Comparison of ENCODE assay signal across 26 mouse cellular contexts in the genomic region with DNA sequence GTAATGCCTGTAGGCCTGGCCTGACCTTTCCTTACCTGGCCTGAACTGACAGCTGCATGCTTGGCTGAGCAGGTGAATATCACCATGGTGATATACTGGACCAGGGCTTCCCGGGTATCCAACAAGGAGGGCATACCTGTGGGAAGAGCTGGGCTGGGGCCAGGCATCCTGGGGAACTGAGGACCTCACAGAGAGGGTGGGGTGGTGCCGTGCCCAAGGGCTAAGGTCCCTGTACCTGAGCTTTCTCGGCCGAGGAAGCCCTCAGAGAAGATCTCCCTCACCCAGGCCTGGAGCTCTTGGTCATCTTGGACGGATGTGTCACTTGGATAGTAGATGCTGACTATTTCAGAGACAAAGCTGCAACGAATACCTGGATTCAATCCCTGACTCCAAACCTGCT. TPM values are rescaled to one million over a fixed set of nuclear protein-coding genes. Genes with fewer than 3 reads are reported as not detected.
DNase-seq lines count a peak whose midpoint lies in the region; ATAC-seq and TF ChIP-seq lines count a peak whose summit lies in the region.
"Had no signal": no experiment of that assay in that cellular context is flagged by ENCODE, and none has a peak within 500 bp of the region (broad histone marks: within the 10 kb centered on the region; RNA-seq: fewer than 3 reads in every experiment).

No protein-coding gene starts in this region.

- TF ChIP-seq CTCF in liver, postnatal 0 days (IDR thresholded peaks at IDR 0.05; ENCODE audit: low read depth), result no peak

- no peaks in the 10 kb centered on the region for H3K4me1 ChIP-seq in forebrain, embryonic 11.5 days (replicated peaks; ENCODE audit: control insufficient read depth, insufficient read depth, low read length)
- H3K4me1 ChIP-seq in forebrain, embryonic 15.5 days, result no peaks in the 10 kb centered on the region
- no peaks in the 10 kb centered on the region for H3K4me1 ChIP-seq in heart, embryonic 10.5 days
- no peaks in the 10 kb centered on the region for H3K4me1 ChIP-seq in heart, embryonic 12.5 days (replicated peaks)
- no peaks in the 10 kb centered on the region for H3K4me1 ChIP-seq in liver, postnatal 0 days (ENCODE audit: insufficient read depth)

- no peaks in the 10 kb centered on the region for H3K27me3 ChIP-seq in forebrain, embryonic 11.5 days (ENCODE audit: control insufficient read depth, insufficient read depth, low read length)
- no peaks in the 10 kb centered on the region for H3K27me3 ChIP-seq in forebrain, embryonic 15.5 days
- peaks cover 19% of the 10 kb centered on the region; the same call in 1 of the 2 replicates for H3K27me3 ChIP-seq in heart, embryonic 10.5 days (ENCODE audit: insufficient read depth, poor library complexity, severe bottlenecking)
- H3K27me3 ChIP-seq in heart, embryonic 12.5 days (replicated peaks), result peaks cover 10% of the 10 kb centered on the region; the same call in 1 of the 2 replicates
- no peaks in the 10 kb centered on the region for H3K27me3 ChIP-seq in liver, postnatal 0 days (ENCODE audit: insufficient read depth, low read length)
- H3K27me3 ChIP-seq: Patski had no signal

- no peaks in the 10 kb centered on the region for H3K9me3 ChIP-seq in forebrain, embryonic 11.5 days (ENCODE audit: control insufficient read depth, low read length)
- no peaks in the 10 kb centered on the region for H3K9me3 ChIP-seq in forebrain, embryonic 15.5 days
- no peaks in the 10 kb centered on the region for H3K9me3 ChIP-seq in heart, embryonic 10.5 days
- H3K9me3 ChIP-seq in heart, embryonic 12.5 days (replicated peaks), result no peaks in the 10 kb centered on the region
- H3K9me3 ChIP-seq in liver, postnatal 0 days (ENCODE audit: low read length), result no peaks in the 10 kb centered on the region
- H3K9me3 ChIP-seq: G1E had no signal

- no peak overlapping the region for H3K4me3 ChIP-seq in forebrain, embryonic 11.5 days (ENCODE audit: low read depth, low read length)
- no peak overlapping the region for H3K4me3 ChIP-seq in forebrain, embryonic 15.5 days
- H3K4me3 ChIP-seq in heart, embryonic 10.5 days, result no peak overlapping the region
- no peak overlapping the region for H3K4me3 ChIP-seq in heart, embryonic 12.5 days
- no peak overlapping the region for H3K4me3 ChIP-seq in liver, postnatal 0 days (ENCODE audit: low read depth, low read length)

- H3K4me2 ChIP-seq in forebrain, embryonic 11.5 days (ENCODE audit: low read depth, low read length, severe bottlenecking), result no peak overlapping the region
- H3K4me2 ChIP-seq in forebrain, embryonic 15.5 days (replicated peaks), result no peak overlapping the region
- H3K4me2 ChIP-seq in heart, embryonic 12.5 days, result no peak overlapping the region
- no peak overlapping the region for H3K4me2 ChIP-seq in liver, postnatal 0 days (ENCODE audit: low read depth, low read length)

- H3K36me3 ChIP-seq in forebrain, embryonic 11.5 days (ENCODE audit: control insufficient read depth, insufficient read depth, low read length), result no peaks in the 10 kb centered on the region
- no peaks in the 10 kb centered on the region for H3K36me3 ChIP-seq in forebrain, embryonic 15.5 days
- H3K36me3 ChIP-seq in heart, embryonic 10.5 days, result no peaks in the 10 kb centered on the region
- H3K36me3 ChIP-seq in heart, embryonic 12.5 days, result no peaks in the 10 kb centered on the region
- H3K36me3 ChIP-seq in liver, postnatal 0 days (replicated peaks; ENCODE audit: insufficient read depth, low read length), result no peaks in the 10 kb centered on the region
- H3K36me3 ChIP-seq: G1E had no signal

- peak; percentile 36 for DNase-seq in forebrain, embryonic 11.5 days (ENCODE audit: low spot score)
- peak; percentile 53 for DNase-seq in heart, adult 11 months
- DNase-seq in heart, postnatal 10 days, result no peak
- peak; percentile 59 for DNase-seq in heart, embryonic 10.5 days (ENCODE audit: low spot score)
- DNase-seq in liver, result peak; percentile 1
- DNase-seq in liver, postnatal 0 days, result no peak
- DNase-seq: adrenal gland, adult 2 months; adrenal gland, adult 8-10 months; adrenal gland, postnatal 10 days; adrenal gland, postnatal 14 days; adrenal gland, postnatal 25 days; adrenal gland, postnatal 36 days; B cell, adult 2 months; cerebellum, adult 11 months; cerebellum, adult 11-12 months had no signal

- H3K27ac ChIP-seq in forebrain, embryonic 11.5 days (ENCODE audit: low read depth, low read length), result no peak overlapping the region
- H3K27ac ChIP-seq in forebrain, embryonic 15.5 days (replicated peaks), result no peak overlapping the region
- no peak overlapping the region for H3K27ac ChIP-seq in heart, embryonic 10.5 days
- no peak overlapping the region for H3K27ac ChIP-seq in heart, embryonic 12.5 days (ENCODE audit: poor library complexity, severe bottlenecking)
- H3K27ac ChIP-seq in liver, postnatal 0 days (ENCODE audit: low read depth), result no peak overlapping the region

- WGBS in forebrain, embryonic 11.5 days, result 84% methylated on average over 6 of the region's 6 CpGs
- 86% methylated on average over 6 of the region's 6 CpGs for WGBS in forebrain, embryonic 15.5 days
- WGBS in heart, embryonic 10.5 days, result 81% methylated on average over 6 of the region's 6 CpGs
- WGBS in heart, embryonic 12.5 days, result 71% methylated on average over 6 of the region's 6 CpGs
- WGBS in liver, postnatal 0 days (ENCODE audit: insufficient replicate concordance), result 68% methylated on average over 6 of the region's 6 CpGs

- no peak for ATAC-seq in forebrain, embryonic 11.5 days (replicated peaks; ENCODE audit: low FRiP score)
- no peak for ATAC-seq in forebrain, embryonic 15.5 days (replicated peaks)
- ATAC-seq in heart, embryonic 12.5 days (ENCODE audit: insufficient number of reproducible peaks, low FRiP score), result no peak
- ATAC-seq in liver, postnatal 0 days, result no peak
- ATAC-seq: activated CD4-positive, CD25-positive, alpha-beta regulatory T cell, adult 4 months; CD4-positive, CD25-positive, alpha-beta regulatory T cell, adult 4 months; Patski had no signal

- no peak overlapping the region for H3K9ac ChIP-seq in forebrain, embryonic 11.5 days (ENCODE audit: low read length)
- no peak overlapping the region for H3K9ac ChIP-seq in forebrain, embryonic 15.5 days (replicated peaks)
- no peak overlapping the region for H3K9ac ChIP-seq in heart, embryonic 12.5 days
- H3K9ac ChIP-seq in liver, postnatal 0 days (replicated peaks), result no peak overlapping the region

- TF ChIP-seq EP300 in liver, postnatal 0 days (IDR thresholded peaks at IDR 0.05; ENCODE audit: low read depth), result no peak

- intact Hi-C loops in heart, postnatal 10 days (cut with DNase I), result loop anchor here (5.0 kb wide), 1 partner anchor 331 kb away; no protein-coding TSS in a partner anchor

RNA-seq across cellular contexts. Expression of a gene that starts 11.7 kb away (rescaled TPM):
- polyA plus RNA-seq in forebrain, embryonic 11.5 days (2014; fragmentation: Nextera tagmentation; extraction: Ambion mirVana), result 0.08 and 0.11 TPM in 2 replicates
- 0.05 TPM in 1 of 2 replicates, not detected in the other for polyA plus RNA-seq in forebrain, embryonic 15.5 days (2015; fragmentation: Nextera tagmentation; extraction: Ambion mirVana)
- total RNA-seq in heart, postnatal 10 days (2021), result 1 to 10 TPM; 2.0 to 2.2 TPM
- 1.1 and 1.2 TPM in 2 replicates for polyA plus RNA-seq in heart, embryonic 10.5 days (2016; fragmentation: Nextera tagmentation; extraction: Ambion mirVana)
- 1.2 and 1.4 TPM in 2 replicates for polyA plus RNA-seq in heart, embryonic 12.5 days (2016; fragmentation: Nextera tagmentation; extraction: Ambion mirVana)
- polyA plus RNA-seq in liver, postnatal 0 days (2015; fragmentation: Nextera tagmentation; extraction: Ambion mirVana), result 0.04 TPM in 1 of 2 replicates, not detected in the other
- total RNA-seq: adrenal gland, adult 18-20 months; adrenal gland, adult 2 months; adrenal gland, adult 8-10 months; adrenal gland, postnatal 10 days; adrenal gland, postnatal 14 days; adrenal gland, postnatal 25 days; adrenal gland, postnatal 36 days had no signal
- polyA plus RNA-seq: adrenal gland, adult 2 months; G1E; Patski had no signal

RNA-seq across cellular contexts. Expression of a gene that starts 29.1 kb away (rescaled TPM):
- 0.08 TPM in 1 of 2 replicates, not detected in the other for polyA plus RNA-seq in forebrain, embryonic 11.5 days (2014; fragmentation: Nextera tagmentation; extraction: Ambion mirVana)
- polyA plus RNA-seq in forebrain, embryonic 15.5 days (2015; fragmentation: Nextera tagmentation; extraction: Ambion mirVana), result not detected in 2 replicates
- not detected for total RNA-seq in heart, postnatal 10 days (2021)
- not detected in 2 replicates for polyA plus RNA-seq in heart, embryonic 10.5 days (2016; fragmentation: Nextera tagmentation; extraction: Ambion mirVana)
- not detected in 2 replicates for polyA plus RNA-seq in heart, embryonic 12.5 days (2016; fragmentation: Nextera tagmentation; extraction: Ambion mirVana)
- polyA plus RNA-seq in liver, postnatal 0 days (2015; fragmentation: Nextera tagmentation; extraction: Ambion mirVana), result not detected in 2 replicates
- total RNA-seq: adrenal gland, adult 18-20 months; adrenal gland, adult 2 months; adrenal gland, adult 8-10 months; adrenal gland, postnatal 10 days; adrenal gland, postnatal 14 days; adrenal gland, postnatal 25 days; adrenal gland, postnatal 36 days; adrenal gland, postnatal 4 days; CH12.LX; G1E; MEL had no signal
- polyA plus RNA-seq: activated CD4-positive, CD25-positive, alpha-beta regulatory T cell, adult 4 months; adrenal gland, adult 2 months; C2C12; CD4-positive, CD25-positive, alpha-beta regulatory T cell, adult 4 months; G1E; Patski had no signal

RNA-seq across cellular contexts. Expression of a gene that starts 50.9 kb away (rescaled TPM):
- 0.05 and 0.07 TPM in 2 replicates for polyA plus RNA-seq in forebrain, embryonic 11.5 days (2014; fragmentation: Nextera tagmentation; extraction: Ambion mirVana)
- polyA plus RNA-seq in forebrain, embryonic 15.5 days (2015; fragmentation: Nextera tagmentation; extraction: Ambion mirVana), result 0.47 and 0.52 TPM in 2 replicates
- total RNA-seq in heart, postnatal 10 days (2021), result under 1 TPM; 0.41 to 0.60 TPM
- polyA plus RNA-seq in heart, embryonic 10.5 days (2016; fragmentation: Nextera tagmentation; extraction: Ambion mirVana), result 0.24 and 0.46 TPM in 2 replicates
- polyA plus RNA-seq in heart, embryonic 12.5 days (2016; fragmentation: Nextera tagmentation; extraction: Ambion mirVana), result 0.15 and 0.17 TPM in 2 replicates
- polyA plus RNA-seq in liver, postnatal 0 days (2015; fragmentation: Nextera tagmentation; extraction: Ambion mirVana), result not detected in 2 replicates
- total RNA-seq: adrenal gland, adult 2 months; adrenal gland, adult 8-10 months; adrenal gland, postnatal 10 days; adrenal gland, postnatal 14 days; adrenal gland, postnatal 25 days; adrenal gland, postnatal 36 days; adrenal gland, postnatal 4 days; MEL had no signal
- polyA plus RNA-seq: adrenal gland, adult 2 months; C2C12; G1E; Patski had no signal

Comparison
In these comparisons a context has a peak if more than half of its experiments do, and no peak if none do; other contexts are left out.
1. DNase-seq: peak in forebrain, embryonic 11.5 days (single experiment), heart, adult 11 months (single experiment), heart, embryonic 10.5 days (single experiment) and liver (single experiment); none in heart, postnatal 10 days (0 of 2) and liver, postnatal 0 days (single experiment).